Mouse (Mus musculus) gastrocnemius, postnatal 4 days (tissue): ENCODE results near the gene Upp2. TPM values are rescaled to one million over a fixed set of nuclear protein-coding genes. Genes with fewer than 3 reads are reported as not detected.

Source experiments
- DNase-seq, 2 experiments: peaks; one replicate each; pipeline ENCODE4 v3.0.0; 2021 to 2022; ENCODE audit warnings: low spot score in 2 of 2, mixed read lengths in 2 of 2
- total RNA-seq, 2 experiments: library from RNA; stranded (reverse); gene quantifications; 2 replicates each; pipeline ENCODE4 v1.2.3; 2021

Gene Upp2
- total RNA-seq, 2 experiments from 2014 or later: 2.3 to 3.0 TPM

GRCm38 (mm10) chr2:58613720-58614119, 46.6 kb downstream of the Upp2 start:
- DNase-seq: no peak

- DNase-seq: no peak
Observed at GRCm38 (mm10) chr2:58614851-58615250, 47.8 kb downstream of the Upp2 start.

GRCm38 (mm10) chr2:58615766-58616165, 48.7 kb downstream of the Upp2 start:
- DNase-seq: no peak

GRCm38 (mm10) chr2:58625186-58625585, 58.1 kb downstream of the Upp2 start:
- DNase-seq: no peak

GRCm38 (mm10) chr2:58625681-58626080, 58.6 kb downstream of the Upp2 start:
- no peak for DNase-seq

- DNase-seq: no peak
Observed at GRCm38 (mm10) chr2:58626136-58626769, 59.2 kb downstream of the Upp2 start.

- no peak for DNase-seq
Observed at GRCm38 (mm10) chr2:58627981-58628380, 60.9 kb downstream of the Upp2 start.

GRCm38 (mm10) chr2:58628993-58629392, 61.9 kb downstream of the Upp2 start:
- no peak for DNase-seq

- DNase-seq: no peak
Observed at GRCm38 (mm10) chr2:58629440-58629839, 62.3 kb downstream of the Upp2 start.

GRCm38 (mm10) chr2:58633791-58634190, 66.7 kb downstream of the Upp2 start:
- no peak for DNase-seq

- no peak for DNase-seq
Observed at GRCm38 (mm10) chr2:58641761-58642555, 74.9 kb downstream of the Upp2 start.

GRCm38 (mm10) chr2:58645667-58646066, 78.6 kb downstream of the Upp2 start:
- no peak for DNase-seq

GRCm38 (mm10) chr2:58655169-58655568, 88.1 kb downstream of the Upp2 start:
- no peak for DNase-seq

- DNase-seq: no peak
Observed at GRCm38 (mm10) chr2:58656959-58657358, 89.9 kb downstream of the Upp2 start.

- DNase-seq: no peak
Observed at GRCm38 (mm10) chr2:58657855-58658254, 90.8 kb downstream of the Upp2 start.

GRCm38 (mm10) chr2:58660591-58660990, 93.5 kb downstream of the Upp2 start:
- DNase-seq: no peak

- DNase-seq: no peak
Observed at GRCm38 (mm10) chr2:58661116-58661515, 94.0 kb downstream of the Upp2 start.

- no peak for DNase-seq
Observed at GRCm38 (mm10) chr2:58662661-58663060, 95.6 kb downstream of the Upp2 start.

- no peak for DNase-seq
Observed at GRCm38 (mm10) chr2:58663404-58664120, 96.5 kb downstream of the Upp2 start.

- peak; percentile 41 to 61 for DNase-seq
Observed at GRCm38 (mm10) chr2:58665081-58665814, 98.2 kb downstream of the Upp2 start.

GRCm38 (mm10) chr2:58667298-58667697, 100.2 kb downstream of the Upp2 start:
- no peak for DNase-seq
